Mouse (Mus musculus): ENCODE results near the gene Itgb7. TPM values are rescaled to one million over a fixed set of nuclear protein-coding genes. Genes with fewer than 3 reads are reported as not detected.
"Not testable (repeated sequence)": the region's sequence is repeated elsewhere in the genome, so short reads cannot be mapped to it uniquely, and the experiment has no call there.

Gene Itgb7
- polyA plus RNA-seq, 1 experiment from 2014 or later, result 1.1 TPM

GRCm38 (mm10) chr15:102225619-102226018 lies 6.1 kb downstream of the Itgb7 start:
- H3K9me3 ChIP-seq (ENCODE audit: control insufficient read depth, low read length); ATAC-seq (replicated peaks; ENCODE audit: low FRiP score); DNase-seq (ENCODE audit: low spot score); H3K36me3 ChIP-seq (ENCODE audit: control insufficient read depth, insufficient read depth, low read length); H3K9ac ChIP-seq (ENCODE audit: low read length); H3K27ac ChIP-seq (ENCODE audit: low read depth, low read length); H3K4me2 ChIP-seq (ENCODE audit: low read depth, low read length, severe bottlenecking); H3K4me3 ChIP-seq (ENCODE audit: low read depth, low read length); H3K4me1 ChIP-seq (replicated peaks; ENCODE audit: control insufficient read depth, insufficient read depth, low read length): not testable (repeated sequence)
- 80% methylated on average over 6 of the region's 6 CpGs for WGBS
- H3K27me3 ChIP-seq (ENCODE audit: control insufficient read depth, insufficient read depth, low read length), result peaks cover 13% of the 10 kb centered on the region; the same call in 1 of the 2 replicates

GRCm38 (mm10) chr15:102224992-102225617 lies 6.6 kb downstream of the Itgb7 start:
- Histone ChIP-seq H3K27ac (ENCODE audit: low read depth, low read length) (no peak overlapping the region), H3K4me3 (ENCODE audit: low read depth, low read length) (peak overlapping the region; percentile 34), H3K9ac (ENCODE audit: low read length) (peak overlapping the region; percentile 54), H3K27me3 (ENCODE audit: control insufficient read depth, insufficient read depth, low read length) (peaks cover 13% of the 10 kb centered on the region; the same call in 1 of the 2 replicates), H3K4me1 (replicated peaks; ENCODE audit: control insufficient read depth, insufficient read depth, low read length) (peaks cover 9% of the 10 kb centered on the region), H3K4me2 (ENCODE audit: low read depth, low read length, severe bottlenecking) (peak overlapping the region; percentile 88), H3K36me3 (ENCODE audit: control insufficient read depth, insufficient read depth, low read length) (no peaks in the 10 kb centered on the region), H3K9me3 (ENCODE audit: control insufficient read depth, low read length) (no peaks in the 10 kb centered on the region)
- ATAC-seq (replicated peaks; ENCODE audit: low FRiP score), result no peak
- DNase-seq (ENCODE audit: low spot score), result peak; percentile 54
- 20% methylated on average over 21 of the region's 21 CpGs for WGBS

GRCm38 (mm10) chr15:102224186-102224991 lies 7.4 kb downstream of the Itgb7 start:
- peak overlapping the region; percentile 88 for H3K4me2 ChIP-seq (ENCODE audit: low read depth, low read length, severe bottlenecking)
- H3K27me3 ChIP-seq (ENCODE audit: control insufficient read depth, insufficient read depth, low read length), result peaks cover 13% of the 10 kb centered on the region; the same call in 1 of the 2 replicates
- no peak overlapping the region for H3K27ac ChIP-seq (ENCODE audit: low read depth, low read length)
- peak overlapping the region; percentile 34 for H3K4me3 ChIP-seq (ENCODE audit: low read depth, low read length)
- no peaks in the 10 kb centered on the region for H3K9me3 ChIP-seq (ENCODE audit: control insufficient read depth, low read length)
- no peaks in the 10 kb centered on the region for H3K36me3 ChIP-seq (ENCODE audit: control insufficient read depth, insufficient read depth, low read length)
- WGBS, result 3% methylated on average over 43 of the region's 43 CpGs
- ATAC-seq (replicated peaks; ENCODE audit: low FRiP score) (peak; percentile 67), DNase-seq (ENCODE audit: low spot score) (peak; percentile 90)
- H3K4me1 ChIP-seq (replicated peaks; ENCODE audit: control insufficient read depth, insufficient read depth, low read length), result peaks cover 9% of the 10 kb centered on the region
- H3K9ac ChIP-seq (ENCODE audit: low read length), result peak overlapping the region; percentile 54

- Histone ChIP-seq H3K9me3 (ENCODE audit: control insufficient read depth, low read length) (no peaks in the 10 kb centered on the region), H3K4me2 (ENCODE audit: low read depth, low read length, severe bottlenecking) (no peak overlapping the region), H3K4me1 (replicated peaks; ENCODE audit: control insufficient read depth, insufficient read depth, low read length) (peaks cover 9% of the 10 kb centered on the region), H3K27ac (ENCODE audit: low read depth, low read length) (no peak overlapping the region), H3K9ac (ENCODE audit: low read length) (no peak overlapping the region), H3K36me3 (ENCODE audit: control insufficient read depth, insufficient read depth, low read length) (no peaks in the 10 kb centered on the region), H3K27me3 (ENCODE audit: control insufficient read depth, insufficient read depth, low read length) (peaks cover 13% of the 10 kb centered on the region; the same call in 1 of the 2 replicates), H3K4me3 (ENCODE audit: low read depth, low read length) (no peak overlapping the region)
- DNase-seq (ENCODE audit: low spot score), result peak; percentile 46
- no peak for ATAC-seq (replicated peaks; ENCODE audit: low FRiP score)
- WGBS, result 71% methylated on average over 10 of the region's 10 CpGs
These were observed 9.4 kb downstream of the Itgb7 start for GRCm38 (mm10) chr15:102222386-102222785.

- WGBS, result 91% methylated on average over 7 of the region's 7 CpGs
- H3K36me3 ChIP-seq (ENCODE audit: control insufficient read depth, insufficient read depth, low read length), result peaks cover 2% of the 10 kb centered on the region; the same call in 1 of the 2 replicates
- no peak for DNase-seq (ENCODE audit: low spot score)
These were observed 14.4 kb downstream of the Itgb7 start for GRCm38 (mm10) chr15:102217325-102217724.

GRCm38 (mm10) chr15:102216459-102217228 lies 15.1 kb downstream of the Itgb7 start:
- H3K9me3 ChIP-seq (ENCODE audit: control insufficient read depth, low read length), result no peaks in the 10 kb centered on the region
- DNase-seq (ENCODE audit: low spot score) (peak; percentile 50), ATAC-seq (replicated peaks; ENCODE audit: low FRiP score) (no peak)
- no peak overlapping the region for H3K27ac ChIP-seq (ENCODE audit: low read depth, low read length)
- H3K36me3 ChIP-seq (ENCODE audit: control insufficient read depth, insufficient read depth, low read length), result peaks cover 3% of the 10 kb centered on the region; the same call in 1 of the 2 replicates
- no peaks in the 10 kb centered on the region for H3K4me1 ChIP-seq (replicated peaks; ENCODE audit: control insufficient read depth, insufficient read depth, low read length)
- WGBS, result 87% methylated on average over 16 of the region's 16 CpGs
- H3K27me3 ChIP-seq (ENCODE audit: control insufficient read depth, insufficient read depth, low read length), result no peaks in the 10 kb centered on the region
- no peak overlapping the region for H3K4me3 ChIP-seq (ENCODE audit: low read depth, low read length)
- no peak overlapping the region for H3K4me2 ChIP-seq (ENCODE audit: low read depth, low read length, severe bottlenecking)
- no peak overlapping the region for H3K9ac ChIP-seq (ENCODE audit: low read length)

More at GRCm38 (mm10) chr15:102217325-102217724, 14.4 kb downstream of the Itgb7 start:
- no peak overlapping the region for H3K27ac ChIP-seq (ENCODE audit: low read depth, low read length)
- no peak for ATAC-seq (replicated peaks; ENCODE audit: low FRiP score)
- no peaks in the 10 kb centered on the region for H3K27me3 ChIP-seq (ENCODE audit: control insufficient read depth, insufficient read depth, low read length)
- no peak overlapping the region for H3K9ac ChIP-seq (ENCODE audit: low read length)
- no peak overlapping the region for H3K4me3 ChIP-seq (ENCODE audit: low read depth, low read length)
- H3K9me3 ChIP-seq (ENCODE audit: control insufficient read depth, low read length), result no peaks in the 10 kb centered on the region
- no peak overlapping the region for H3K4me2 ChIP-seq (ENCODE audit: low read depth, low read length, severe bottlenecking)
- H3K4me1 ChIP-seq (replicated peaks; ENCODE audit: control insufficient read depth, insufficient read depth, low read length), result no peaks in the 10 kb centered on the region

GRCm38 (mm10) chr15:102215624-102216023 lies 16.1 kb downstream of the Itgb7 start:
- ATAC-seq (replicated peaks; ENCODE audit: low FRiP score), result no peak
- Histone ChIP-seq H3K27me3 (ENCODE audit: control insufficient read depth, insufficient read depth, low read length) (no peaks in the 10 kb centered on the region), H3K4me2 (ENCODE audit: low read depth, low read length, severe bottlenecking) (no peak overlapping the region), H3K9me3 (ENCODE audit: control insufficient read depth, low read length) (no peaks in the 10 kb centered on the region), H3K9ac (ENCODE audit: low read length) (no peak overlapping the region), H3K36me3 (ENCODE audit: control insufficient read depth, insufficient read depth, low read length) (peaks cover 3% of the 10 kb centered on the region; the same call in 1 of the 2 replicates), H3K4me1 (replicated peaks; ENCODE audit: control insufficient read depth, insufficient read depth, low read length) (no peaks in the 10 kb centered on the region), H3K4me3 (ENCODE audit: low read depth, low read length) (no peak overlapping the region), H3K27ac (ENCODE audit: low read depth, low read length) (no peak overlapping the region)
- 80% methylated on average over 6 of the region's 6 CpGs for WGBS
- DNase-seq (ENCODE audit: low spot score), result no peak

GRCm38 (mm10) chr15:102214132-102214531 lies 17.6 kb downstream of the Itgb7 start:
- Histone ChIP-seq H3K36me3 (ENCODE audit: control insufficient read depth, insufficient read depth, low read length) (peaks cover 3% of the 10 kb centered on the region; the same call in 1 of the 2 replicates), H3K9me3 (ENCODE audit: control insufficient read depth, low read length) (no peaks in the 10 kb centered on the region), H3K4me2 (ENCODE audit: low read depth, low read length, severe bottlenecking) (no peak overlapping the region), H3K27me3 (ENCODE audit: control insufficient read depth, insufficient read depth, low read length) (no peaks in the 10 kb centered on the region), H3K4me1 (replicated peaks; ENCODE audit: control insufficient read depth, insufficient read depth, low read length) (no peaks in the 10 kb centered on the region), H3K4me3 (ENCODE audit: low read depth, low read length) (no peak overlapping the region), H3K27ac (ENCODE audit: low read depth, low read length) (no peak overlapping the region), H3K9ac (ENCODE audit: low read length) (no peak overlapping the region)
- DNase-seq (ENCODE audit: low spot score), result no peak
- WGBS, result 57% methylated on average over 2 of the region's 2 CpGs
- no peak for ATAC-seq (replicated peaks; ENCODE audit: low FRiP score)
